Mouse (Mus musculus) hindbrain, embryonic 12.5 days (tissue): ENCODE results near the gene Ermn. TPM values are rescaled to one million over a fixed set of nuclear protein-coding genes. Genes with fewer than 3 reads are reported as not detected.

Experiments used
- ATAC-seq: fragments of 200-750 bp; cut with Nextera tagmentation; 2 replicates; pipeline ENCODE4 v1.8.0; 2017; ENCODE audit warnings: moderate TSS enrichment; ENCODE audit not compliant: low FRiP score
- H3K27ac ChIP-seq: fragments of 300-500 bp; sonication (generic); 2 replicates; pipeline ENCODE4 v1.5.1; 2016; ENCODE audit warnings: mild to moderate bottlenecking
- H3K27me3 ChIP-seq: fragments of 300-500 bp; sonication (generic); 2 replicates; pipeline ENCODE4 v1.6.1; 2016; ENCODE audit warnings: mild to moderate bottlenecking
- H3K36me3 ChIP-seq: fragments of 300-500 bp; sonication (generic); 2 replicates; pipeline ENCODE4 v1.6.1; 2016; ENCODE audit warnings: mild to moderate bottlenecking
- H3K4me1 ChIP-seq: fragments of 300-500 bp; sonication (generic); 2 replicates; pipeline ENCODE4 v1.6.1; 2016
- H3K4me2 ChIP-seq: fragments of 300-500 bp; sonication (generic); replicated peaks from 2 replicates; pipeline ENCODE4 v1.6.1; 2016; ENCODE audit warnings: mild to moderate bottlenecking
- H3K4me3 ChIP-seq: fragments of 300-500 bp; sonication (generic); 2 replicates; pipeline ENCODE4 v1.5.1; 2016; ENCODE audit warnings: mild to moderate bottlenecking
- H3K9ac ChIP-seq: fragments of 300-500 bp; sonication (generic); 2 replicates; pipeline ENCODE4 v1.6.1; 2016; ENCODE audit warnings: mild to moderate bottlenecking, moderate library complexity
- H3K9me3 ChIP-seq: fragments of 300-500 bp; sonication (generic); replicated peaks from 2 replicates; pipeline ENCODE4 v1.6.1; 2016; ENCODE audit warnings: mild to moderate bottlenecking
- WGBS: fragments of 180-500 bp; shearing (Covaris S2); methylation state at CpG from one replicate; pipeline ENCODE4 v1.1.7; 2016; 5-methylcytosine and 5-hydroxymethylcytosine counted together
- polyA plus RNA-seq: library from polyadenylated mRNA; unstranded; fragments of >200 nt; fragmentation: Nextera tagmentation; extraction: Ambion mirVana; gene quantifications from 2 replicates; pipeline ENCODE4 v1.2.1, GENCODE M21; 2016

Ermn gene
- polyA plus RNA-seq, 1 experiment from 2014 or later = 0.75 TPM

DNA sequence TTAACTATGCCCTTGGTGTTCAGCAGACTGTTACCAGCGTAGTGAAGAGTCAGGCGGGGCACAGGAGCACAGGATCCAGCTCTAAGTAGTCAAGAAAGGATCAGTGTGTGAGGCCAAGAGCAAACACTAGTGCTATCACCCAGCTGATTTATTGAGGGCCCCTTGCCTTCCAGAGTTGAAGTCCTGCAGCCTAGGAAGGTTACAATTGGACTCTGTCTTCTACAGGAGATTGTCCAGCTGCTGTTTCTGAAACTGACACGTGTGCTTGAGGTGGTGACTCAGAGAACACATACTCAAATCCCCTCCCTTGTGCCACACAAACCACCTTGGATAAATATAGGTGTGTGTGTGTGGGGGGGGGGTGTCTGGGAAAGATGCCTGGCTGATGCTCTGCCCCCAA lies 51.2 kb downstream of the Ermn start:
- no peak overlapping the region for H3K27ac ChIP-seq
- no peaks in the 10 kb centered on the region for H3K4me1 ChIP-seq
- no peaks in the 10 kb centered on the region for H3K9me3 ChIP-seq
- no peak for ATAC-seq
- H3K36me3 ChIP-seq = no peaks in the 10 kb centered on the region
- H3K4me2 ChIP-seq = no peak overlapping the region
- no peak overlapping the region for H3K4me3 ChIP-seq
- no peak overlapping the region for H3K9ac ChIP-seq
- H3K27me3 ChIP-seq = no peaks in the 10 kb centered on the region
- 78% methylated on average over 3 of the region's 3 CpGs for WGBS

DNA sequence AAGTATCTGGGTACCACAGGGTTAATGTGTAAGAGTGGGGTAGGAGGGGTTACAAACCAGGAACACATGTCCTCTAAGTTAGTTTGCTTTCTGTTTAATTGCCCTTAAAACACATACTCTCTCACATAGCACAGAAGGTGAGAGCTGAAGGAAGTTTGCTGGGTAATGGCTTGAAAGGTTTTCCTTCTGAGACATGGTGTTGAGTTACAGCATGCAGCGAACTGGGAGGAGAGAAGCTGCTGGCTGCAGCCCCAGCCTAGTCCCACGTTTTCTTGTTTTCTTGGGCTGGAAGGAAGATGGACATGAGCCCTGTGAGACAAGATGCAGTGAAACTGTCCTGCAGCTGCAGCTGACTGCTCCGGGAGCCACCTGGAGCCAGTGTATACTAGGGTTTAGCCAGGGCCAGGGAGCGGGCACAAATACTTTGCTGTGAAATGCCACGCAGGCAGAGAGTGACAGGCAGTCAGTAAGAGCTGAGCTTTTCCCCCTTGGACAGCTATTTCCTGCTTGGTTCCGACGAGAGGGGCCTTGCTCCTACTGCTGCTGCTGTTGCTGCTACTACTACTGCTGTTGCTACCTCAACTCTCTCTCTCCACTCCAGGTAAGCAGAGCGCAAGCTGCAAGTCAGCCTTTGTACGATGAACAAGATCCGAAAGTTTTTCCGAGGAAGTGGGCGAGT lies 54.8 kb downstream of the Ermn start, which contains the start of gene Galnt5:
TSS of gene Galnt5 (plus strand) at position 133 of the 679 bp plus-strand sequence.
- Histone ChIP-seq H3K9ac (no peak within 1 kb of the TSS), H3K4me2 (peak within 1 kb of the TSS; percentile 35), H3K27me3 (no peaks in the 10 kb centered on the region), H3K27ac (no peak within 1 kb of the TSS), H3K4me1 (no peaks in the 10 kb centered on the region), H3K9me3 (no peaks in the 10 kb centered on the region), H3K4me3 (peak within 1 kb of the TSS; percentile 4; the same call in 1 of the 2 replicates), H3K36me3 (no peaks in the 10 kb centered on the region)
- no peak for ATAC-seq
- WGBS = 56% methylated on average over 12 of the region's 12 CpGs

Other genes starting within 250 kb of the Ermn start
- gene Galnt5, start 55.0 kb downstream of the Ermn start, polyA plus RNA-seq = 0.54 and 0.81 TPM in 2 replicates
- 0.23 and 0.86 TPM in 2 replicates for gene Cytip, start 142.7 kb upstream of the Ermn start, polyA plus RNA-seq